Mouse (Mus musculus) intestine, postnatal 0 days (tissue): ENCODE data around the gene Kcnj14. TPM values are rescaled to one million over a fixed set of nuclear protein-coding genes. Genes with fewer than 3 reads are reported as not detected.

Source experiments
- ATAC-seq: fragments of 200-750 bp; cut with Nextera tagmentation; 2 replicates; pipeline ENCODE4 v1.8.0; 2017; ENCODE audit warnings: mild to moderate bottlenecking, moderate TSS enrichment, moderate library complexity
- H3K27ac ChIP-seq: fragments of 300-500 bp; sonication (generic); 2 replicates; pipeline ENCODE4 v1.5.1; 2014; ENCODE audit warnings: mild to moderate bottlenecking, low read depth, low read length, moderate library complexity
- H3K27me3 ChIP-seq: fragments of 300-500 bp; sonication (generic); replicated peaks from 2 replicates; pipeline ENCODE4 v1.6.1; 2014; ENCODE audit warnings: low read length, mixed read lengths; ENCODE audit not compliant: control insufficient read depth, insufficient read depth
- H3K36me3 ChIP-seq: fragments of 300-500 bp; sonication (generic); 2 replicates; pipeline ENCODE4 v1.6.1; 2014; ENCODE audit warnings: mild to moderate bottlenecking, moderate library complexity; ENCODE audit not compliant: control insufficient read depth, insufficient read depth
- H3K4me1 ChIP-seq: fragments of 300-500 bp; sonication (generic); replicated peaks from 2 replicates; pipeline ENCODE4 v1.6.1; 2014; ENCODE audit warnings: antibody characterized with exemption, low read length, mixed read lengths; ENCODE audit not compliant: control insufficient read depth, insufficient read depth
- H3K4me2 ChIP-seq: fragments of 300-500 bp; sonication (generic); replicated peaks from 2 replicates; pipeline ENCODE4 v1.6.1; 2014; ENCODE audit warnings: low read depth, mild to moderate bottlenecking, moderate library complexity
- H3K4me3 ChIP-seq: fragments of 300-500 bp; sonication (generic); 2 replicates; pipeline ENCODE4 v1.5.1; 2014; ENCODE audit warnings: low read depth, low read length
- H3K9ac ChIP-seq: fragments of 300-500 bp; sonication (generic); 2 replicates; pipeline ENCODE4 v1.6.1; 2014; ENCODE audit warnings: mild to moderate bottlenecking, low read depth, low read length
- H3K9me3 ChIP-seq: fragments of 300-500 bp; sonication (generic); 2 replicates; pipeline ENCODE4 v1.6.1; 2016; ENCODE audit warnings: mixed run types; ENCODE audit not compliant: control insufficient read depth
- CTCF ChIP-seq: sonication (generic); IDR thresholded peaks from 2 replicates; pipeline ENCODE4 v1.5.1; 2016; ENCODE audit warnings: low read depth, mild to moderate bottlenecking, control low read depth, antibody characterized with exemption, moderate library complexity
- WGBS: fragments of 180-500 bp; shearing (Covaris S2); extraction: QIAGEN DNeasy Blood & Tissue Kit; methylation state at CpG from one replicate; pipeline ENCODE4 v1.1.7; 2014; 5-methylcytosine and 5-hydroxymethylcytosine counted together
- polyA plus RNA-seq: library from polyadenylated mRNA; unstranded; fragments of >200 nt; fragmentation: Nextera tagmentation; extraction: Ambion mirVana; gene quantifications from 2 replicates; pipeline ENCODE4 v1.2.1, GENCODE M21; 2015

Gene Kcnj14
- polyA plus RNA-seq, 1 experiment from 2014 or later: 0.10 TPM

- Histone ChIP-seq H3K4me3 (no peak overlapping the region), H3K4me2 (no peak overlapping the region), H3K9me3 (no peaks in the 10 kb centered on the region), H3K4me1 (no peaks in the 10 kb centered on the region), H3K27ac (no peak overlapping the region), H3K9ac (no peak overlapping the region), H3K36me3 (no peaks in the 10 kb centered on the region; the same call in 1 of the 2 replicates), H3K27me3 (peaks cover 10% of the 10 kb centered on the region; the same call in 1 of the 2 replicates)
- TF ChIP-seq CTCF: no peak
- 94% methylated on average over 29 of the region's 29 CpGs for WGBS
- no peak for ATAC-seq
These were observed 29.6 kb downstream of the Kcnj14 start for GRCm38 (mm10) chr7:45794971-45795370.

- ATAC-seq: no peak
- H3K27ac ChIP-seq: no peak overlapping the region
- no peaks in the 10 kb centered on the region for H3K9me3 ChIP-seq
- H3K4me2 ChIP-seq: no peak overlapping the region
- no peak for TF ChIP-seq CTCF
- no peaks in the 10 kb centered on the region for H3K4me1 ChIP-seq
- 87% methylated on average over 35 of the region's 44 CpGs for WGBS
- H3K27me3 ChIP-seq: peaks cover 10% of the 10 kb centered on the region; the same call in 1 of the 2 replicates
- no peak overlapping the region for H3K9ac ChIP-seq
- no peak overlapping the region for H3K4me3 ChIP-seq
- H3K36me3 ChIP-seq: no peaks in the 10 kb centered on the region; the same call in 1 of the 2 replicates
These were observed 30.5 kb downstream of the Kcnj14 start for GRCm38 (mm10) chr7:45793969-45794585.

GRCm38 (mm10) chr7:45793240-45793639 is 31.3 kb downstream of the Kcnj14 start:
- Histone ChIP-seq H3K4me3 (no peak overlapping the region), H3K9ac (no peak overlapping the region), H3K4me2 (no peak overlapping the region), H3K27ac (no peak overlapping the region), H3K27me3 (peaks cover 10% of the 10 kb centered on the region; the same call in 1 of the 2 replicates), H3K36me3 (no peaks in the 10 kb centered on the region; the same call in 1 of the 2 replicates), H3K9me3 (no peaks in the 10 kb centered on the region), H3K4me1 (no peaks in the 10 kb centered on the region)
- WGBS: 91% methylated on average over 23 of the region's 24 CpGs
- no peak for TF ChIP-seq CTCF
- ATAC-seq: no peak

DNA sequence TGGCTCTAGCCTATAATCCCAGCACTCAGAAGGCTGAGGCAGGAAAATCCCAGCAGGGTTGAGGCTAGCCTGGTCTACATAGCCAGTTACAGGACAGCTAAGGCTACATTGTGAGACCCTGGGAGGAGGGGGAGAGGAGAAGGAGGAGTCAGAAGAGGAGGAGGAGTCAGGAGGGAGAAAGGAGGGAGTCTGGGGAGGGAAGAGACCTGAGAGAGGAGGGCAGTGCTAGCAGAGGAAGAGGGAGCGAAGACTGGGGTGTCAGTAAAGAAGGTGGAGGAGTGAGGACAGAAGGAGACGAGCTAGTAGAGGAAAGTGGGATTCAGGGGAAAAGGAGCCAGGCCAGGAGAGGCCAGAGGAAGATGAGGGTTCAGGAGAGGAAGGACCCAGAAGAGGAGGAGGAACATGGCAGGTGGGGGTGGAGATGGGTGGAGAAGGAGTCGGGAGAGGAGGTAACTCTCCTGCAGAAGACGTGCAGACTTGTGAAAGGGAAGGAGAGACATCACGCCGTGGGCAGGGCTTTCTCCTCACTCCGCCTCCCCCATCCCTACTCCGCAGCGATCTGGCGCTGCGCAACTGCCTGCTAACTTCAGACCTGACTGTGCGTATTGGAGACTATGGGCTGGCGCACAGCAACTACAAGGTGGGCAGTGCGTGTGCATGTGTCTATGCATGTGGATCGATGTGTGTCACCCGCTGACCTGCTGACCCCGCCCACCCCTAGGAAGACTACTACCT is 32.7 kb downstream of the Kcnj14 start:
- H3K27ac ChIP-seq: no peak overlapping the region
- no peak overlapping the region for H3K9ac ChIP-seq
- 80% methylated on average over 17 of the region's 17 CpGs for WGBS
- ATAC-seq: no peak
- H3K4me2 ChIP-seq: no peak overlapping the region
- H3K9me3 ChIP-seq: no peaks in the 10 kb centered on the region
- no peak overlapping the region for H3K4me3 ChIP-seq
- 0 out of 2 replicates have a peak, but pooled peaks cover 3% of the 10 kb centered on the region for H3K27me3 ChIP-seq
- TF ChIP-seq CTCF: no peak
- no peaks in the 10 kb centered on the region for H3K4me1 ChIP-seq
- no peaks in the 10 kb centered on the region for H3K36me3 ChIP-seq

GRCm38 (mm10) chr7:45790721-45791120 is 33.9 kb downstream of the Kcnj14 start:
- no peaks in the 10 kb centered on the region for H3K36me3 ChIP-seq
- WGBS: 57% methylated on average over 6 of the region's 6 CpGs
- ATAC-seq: no peak
- peaks cover 3% of the 10 kb centered on the region; the same call in 1 of the 2 replicates for H3K4me1 ChIP-seq
- H3K4me3 ChIP-seq: no peak overlapping the region
- no peak overlapping the region for H3K9ac ChIP-seq
- no peaks in the 10 kb centered on the region for H3K9me3 ChIP-seq
- no peak for TF ChIP-seq CTCF
- no peak overlapping the region for H3K4me2 ChIP-seq
- peaks cover 15% of the 10 kb centered on the region; the same call in 1 of the 2 replicates for H3K27me3 ChIP-seq
- no peak overlapping the region for H3K27ac ChIP-seq

DNA sequence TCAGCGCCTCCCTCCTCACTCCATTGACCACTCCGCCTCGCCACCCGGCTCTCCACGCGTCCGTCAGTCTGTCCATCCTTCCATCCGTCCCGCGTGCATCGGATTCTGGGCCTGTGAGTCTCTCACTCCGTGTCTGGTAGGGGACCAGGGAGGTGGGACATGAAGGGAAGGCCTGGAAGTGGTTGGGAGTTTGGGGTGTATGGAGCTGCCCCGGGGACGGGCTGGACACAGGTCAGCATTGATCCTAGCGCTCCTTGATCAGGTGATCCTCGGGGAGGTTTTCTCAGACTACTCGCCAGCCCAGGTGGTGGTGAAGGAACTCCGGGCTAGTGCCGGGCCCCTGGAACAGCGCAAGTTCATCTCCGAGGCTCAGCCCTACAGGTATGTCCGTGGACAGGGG is 36.9 kb downstream of the Kcnj14 start:
- H3K9me3 ChIP-seq: no peaks in the 10 kb centered on the region
- no peak overlapping the region for H3K9ac ChIP-seq
- no peaks in the 10 kb centered on the region; the same call in 1 of the 2 replicates for H3K36me3 ChIP-seq
- no peak for ATAC-seq
- H3K4me1 ChIP-seq: peaks cover 12% of the 10 kb centered on the region; the same call in 1 of the 2 replicates
- H3K4me2 ChIP-seq: no peak overlapping the region
- TF ChIP-seq CTCF: no peak
- H3K4me3 ChIP-seq: no peak overlapping the region
- H3K27me3 ChIP-seq: peaks cover 32% of the 10 kb centered on the region
- H3K27ac ChIP-seq: no peak overlapping the region
- WGBS: 80% methylated on average over 22 of the region's 22 CpGs
